Mouse (Mus musculus): ENCODE measurements around the gene Tldc1.

DNA sequence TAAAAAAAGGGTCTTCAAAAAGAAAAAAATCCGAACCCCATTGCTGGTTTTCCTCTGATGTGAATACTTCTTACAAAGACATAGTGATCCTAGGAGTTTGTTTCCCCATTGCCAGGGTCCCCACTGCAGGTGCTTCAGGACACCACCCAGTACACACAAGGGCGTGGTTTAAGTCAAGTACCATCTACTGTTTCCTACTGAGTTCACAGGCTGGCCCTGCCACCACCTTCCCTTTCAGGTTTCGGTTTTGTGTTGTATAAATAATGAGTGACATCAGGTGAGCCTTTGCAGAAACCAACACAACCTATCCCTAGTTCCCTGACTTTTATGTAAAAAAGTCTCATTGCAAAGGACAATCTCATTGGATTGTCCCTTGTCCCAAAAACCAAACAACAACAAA, 17.4 kb upstream of the Tldc1 start:
- TF ChIP-seq CTCF (IDR thresholded peaks at IDR 0.05; ENCODE audit: low read depth), result no peak
- TF ChIP-seq EP300 (IDR thresholded peaks at IDR 0.05; ENCODE audit: low read depth), result no peak

All from liver, embryonic 14.5 days (tissue).